9 mouse cellular contexts compared by ENCODE assay signal in genomic region chr10:41573190-41573589, GRCm38 (mm10). TPM values are rescaled to one million over a fixed set of nuclear protein-coding genes. Genes with fewer than 3 reads are reported as not detected.
DNase-seq lines count a peak whose midpoint lies in the region; ATAC-seq and TF ChIP-seq lines count a peak whose summit lies in the region.
"Had no signal": no experiment of that assay in that cellular context is flagged by ENCODE, and none has a peak within 500 bp of the region (broad histone marks: within the 10 kb centered on the region; RNA-seq: fewer than 3 reads in every experiment).

No protein-coding gene starts in this region.

- no peak overlapping the region for H3K4me3 ChIP-seq in liver, embryonic 11.5 days (ENCODE audit: low read depth, low read length)
- no peak overlapping the region for H3K4me3 ChIP-seq in liver, embryonic 12.5 days
- no peak overlapping the region for H3K4me3 ChIP-seq in spleen, adult 2 months (ENCODE audit: extremely low read depth, insufficient read depth, insufficient read length)
- H3K4me3 ChIP-seq: limb, embryonic 13.5 days had no signal

- no peaks in the 10 kb centered on the region for H3K36me3 ChIP-seq in liver, embryonic 11.5 days (ENCODE audit: control insufficient read depth, insufficient read depth, low read length)
- H3K36me3 ChIP-seq in liver, embryonic 12.5 days, result no peaks in the 10 kb centered on the region
- no peaks in the 10 kb centered on the region for H3K36me3 ChIP-seq in spleen, adult 2 months (ENCODE audit: control insufficient read depth, insufficient read depth, low read length)
- H3K36me3 ChIP-seq: limb, embryonic 13.5 days had no signal

- no peak overlapping the region for H3K4me2 ChIP-seq in liver, embryonic 11.5 days
- peak overlapping the region; percentile 37; the same call in 1 of the 2 replicates for H3K4me2 ChIP-seq in liver, embryonic 12.5 days
- H3K4me2 ChIP-seq: limb, embryonic 13.5 days had no signal

- no peaks in the 10 kb centered on the region for H3K9me3 ChIP-seq in liver, embryonic 11.5 days (ENCODE audit: control insufficient read depth, low read length)
- H3K9me3 ChIP-seq in liver, embryonic 12.5 days (replicated peaks), result no peaks in the 10 kb centered on the region
- H3K9me3 ChIP-seq: limb, embryonic 13.5 days had no signal

- TF ChIP-seq POLR2A in spleen, adult 2 months (IDR thresholded peaks at IDR 0.05; ENCODE audit: low read depth, low read length), result no peak

- TF ChIP-seq CTCF in spleen, adult 2 months (IDR thresholded peaks at IDR 0.05; ENCODE audit: extremely low read depth, insufficient read depth, insufficient read length, insufficient replicate concordance), result no peak

- no peaks in the 10 kb centered on the region for H3K27me3 ChIP-seq in liver, embryonic 11.5 days (replicated peaks; ENCODE audit: control insufficient read depth, insufficient read depth, low read length)
- H3K27me3 ChIP-seq in liver, embryonic 12.5 days (replicated peaks), result no peaks in the 10 kb centered on the region
- H3K27me3 ChIP-seq in spleen, adult 2 months (ENCODE audit: control insufficient read depth, insufficient read depth, low read length), result no peaks in the 10 kb centered on the region
- H3K27me3 ChIP-seq: limb, embryonic 13.5 days had no signal

- ATAC-seq in liver, embryonic 11.5 days (replicated peaks; ENCODE audit: low FRiP score), result no peak; the same call in 1 of the 2 replicates
- ATAC-seq in liver, embryonic 12.5 days, result no peak

- H3K27ac ChIP-seq in liver, embryonic 11.5 days (ENCODE audit: low read depth, low read length), result no peak overlapping the region
- H3K27ac ChIP-seq in liver, embryonic 12.5 days, result no peak overlapping the region
- no peak overlapping the region for H3K27ac ChIP-seq in spleen, adult 2 months (ENCODE audit: insufficient read depth, low read length)
- H3K27ac ChIP-seq: limb, embryonic 13.5 days had no signal

- H3K4me1 ChIP-seq in liver, embryonic 11.5 days (replicated peaks; ENCODE audit: control insufficient read depth, insufficient read depth, low read length), result no peaks in the 10 kb centered on the region
- peaks cover 10% of the 10 kb centered on the region for H3K4me1 ChIP-seq in liver, embryonic 12.5 days
- peaks cover 21% of the 10 kb centered on the region for H3K4me1 ChIP-seq in spleen, adult 2 months (ENCODE audit: control insufficient read depth, insufficient read depth, insufficient read length)

- H3K9ac ChIP-seq in liver, embryonic 11.5 days (ENCODE audit: low read depth, low read length), result no peak overlapping the region
- no peak overlapping the region for H3K9ac ChIP-seq in liver, embryonic 12.5 days
- H3K9ac ChIP-seq: limb, embryonic 13.5 days had no signal

- WGBS in liver, embryonic 11.5 days, result 8% methylated on average over 6 of the region's 6 CpGs
- 10% methylated on average over 6 of the region's 6 CpGs for WGBS in liver, embryonic 12.5 days (ENCODE audit: insufficient replicate concordance)
- 11% methylated on average over 6 of the region's 6 CpGs for WGBS in spleen, adult 2 months

- peak; percentile 11 to 30 for DNase-seq in adrenal gland, postnatal 36 days
- DNase-seq in adrenal gland, postnatal 25 days, result no peak
- peak; percentile 41 for DNase-seq in liver
- no peak for DNase-seq in liver, embryonic 11.5 days (ENCODE audit: low spot score)
- DNase-seq in spleen, adult 2 months (ENCODE audit: low read depth in 1 of 2, low spot score in 2 of 2), result peak; percentile 45 to 76
- no peak for DNase-seq in ovary, postnatal 10 days (ENCODE audit: low spot score)
- no peak for DNase-seq in adrenal gland, postnatal 4 days (ENCODE audit: low spot score in 2 of 2)

RNA-seq across cellular contexts. Expression of gene Cd164, which starts 54.0 kb away (rescaled TPM):
- total RNA-seq in adrenal gland, postnatal 36 days (2021), result 100 to 1,000 TPM; 215 to 243 TPM
- total RNA-seq in adrenal gland, postnatal 25 days (2021), result 213 and 238 TPM in 2 replicates
- polyA plus RNA-seq in liver, embryonic 11.5 days (2014; fragmentation: Nextera tagmentation; extraction: Ambion mirVana), result 122 and 142 TPM in 2 replicates
- polyA plus RNA-seq in liver, embryonic 12.5 days (2016; fragmentation: Nextera tagmentation; extraction: Ambion mirVana), result 83.6 TPM in 2 replicates
- polyA plus RNA-seq in spleen, adult 2 months (2012; rRNA removed), result 65.3 and 76.3 TPM in 2 replicates
- total RNA-seq in adrenal gland, postnatal 4 days (2021), result 100 to 1,000 TPM; 195 to 202 TPM

Comparison
In these comparisons a context has a peak if more than half of its experiments do, and no peak if none do; other contexts are left out.
1. DNase-seq: peak in adrenal gland, postnatal 36 days (2 of 2), liver (single experiment) and spleen, adult 2 months (2 of 2); none in adrenal gland, postnatal 25 days (single experiment), liver, embryonic 11.5 days (single experiment), ovary, postnatal 10 days (single experiment) and adrenal gland, postnatal 4 days (0 of 2).